Mouse (Mus musculus) C2C12 (cell line): ENCODE measurements around the gene Rnf220.

Experiments
- CTCF ChIP-seq: IDR thresholded peaks from one replicate; pipeline ENCODE4 v1.5.1; 2011; ENCODE audit not compliant: control insufficient read depth, insufficient read depth, insufficient read length
- MAX ChIP-seq: IDR thresholded peaks from one replicate; pipeline ENCODE4 v1.6.1; 2011; ENCODE audit warnings: mild to moderate bottlenecking, control low read depth
- MYOD1 ChIP-seq: IDR thresholded peaks from one replicate; pipeline ENCODE4 v1.6.1; 2011; ENCODE audit warnings: low read depth; ENCODE audit not compliant: control insufficient read depth, insufficient read length
- USF1 ChIP-seq: IDR thresholded peaks from one replicate; pipeline ENCODE4 v1.6.1; 2011; ENCODE audit warnings: low read depth, mild to moderate bottlenecking, control low read depth, moderate library complexity

DNA sequence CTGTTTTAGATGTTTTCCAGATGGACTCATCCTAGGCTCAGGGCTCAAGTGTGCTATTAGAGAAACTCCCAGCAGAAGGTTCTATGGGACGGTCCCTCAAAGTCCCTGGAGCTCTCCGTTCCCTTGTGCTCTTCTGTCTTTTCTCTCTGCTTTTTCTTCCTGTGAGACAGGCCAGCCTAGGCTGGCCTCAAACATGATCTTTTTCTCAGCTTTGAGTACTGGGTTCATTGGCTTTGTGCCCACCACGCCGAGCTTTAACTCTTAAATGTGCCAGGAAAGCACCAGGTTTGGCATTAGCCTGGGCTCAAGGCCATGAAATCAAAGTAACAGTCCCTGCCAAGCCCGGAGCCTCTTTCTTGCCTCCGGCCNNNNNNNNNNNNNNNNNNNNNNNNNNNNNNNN is 256.0 kb downstream of the Rnf220 start:
- no peak for TF ChIP-seq CTCF
- no peak for TF ChIP-seq USF1
- no peak for TF ChIP-seq MAX
- no peak for TF ChIP-seq MYOD1
